Mouse (Mus musculus) liver, embryonic 11.5 days (tissue): ENCODE results near the gene Eif1. TPM values are rescaled to one million over a fixed set of nuclear protein-coding genes. Genes with fewer than 3 reads are reported as not detected.

Experiments used
- ATAC-seq: fragments of 200-750 bp; cut with Nextera tagmentation; replicated peaks from 2 replicates; pipeline ENCODE4 v1.8.0; 2017; ENCODE audit warnings: moderate number of reproducible peaks, mild to moderate bottlenecking, moderate TSS enrichment, moderate library complexity; ENCODE audit not compliant: low FRiP score
- DNase-seq: peaks from one replicate; pipeline ENCODE4 v3.0.0-alpha.2; 2017; ENCODE audit warnings: low spot score
- H3K27ac ChIP-seq: fragments of 300-500 bp; sonication (generic); 2 replicates; pipeline ENCODE4 v1.5.1; 2014; ENCODE audit warnings: mild to moderate bottlenecking, low read depth, low read length, control low read depth
- H3K27me3 ChIP-seq: fragments of 300-500 bp; sonication (generic); replicated peaks from 2 replicates; pipeline ENCODE4 v1.6.1; 2014; ENCODE audit warnings: low read length, mixed read lengths; ENCODE audit not compliant: control insufficient read depth, insufficient read depth
- H3K36me3 ChIP-seq: fragments of 300-500 bp; sonication (generic); 2 replicates; pipeline ENCODE4 v1.6.1; 2014; ENCODE audit warnings: mild to moderate bottlenecking, low read length, moderate library complexity, mixed read lengths; ENCODE audit not compliant: control insufficient read depth, insufficient read depth
- H3K4me1 ChIP-seq: fragments of 300-500 bp; sonication (generic); replicated peaks from 2 replicates; pipeline ENCODE4 v1.6.1; 2014; ENCODE audit warnings: low read length, mixed read lengths; ENCODE audit not compliant: control insufficient read depth, insufficient read depth
- H3K4me2 ChIP-seq: fragments of 300-500 bp; sonication (generic); 2 replicates; pipeline ENCODE4 v1.6.1; 2014; ENCODE audit warnings: mild to moderate bottlenecking, control low read depth, moderate library complexity
- H3K4me3 ChIP-seq: fragments of 300-500 bp; sonication (generic); 2 replicates; pipeline ENCODE4 v1.5.1; 2014; ENCODE audit warnings: low read depth, low read length, control low read depth
- H3K9ac ChIP-seq: fragments of 300-500 bp; sonication (generic); 2 replicates; pipeline ENCODE4 v1.6.1; 2014; ENCODE audit warnings: low read depth, low read length, control low read depth
- H3K9me3 ChIP-seq: fragments of 300-500 bp; sonication (generic); 2 replicates; pipeline ENCODE4 v1.6.1; 2016; ENCODE audit warnings: low read length, inconsistent platforms, mixed read lengths; ENCODE audit not compliant: control insufficient read depth
- WGBS: fragments of 180-500 bp; shearing (Covaris S2); extraction: QIAGEN DNeasy Blood & Tissue Kit; methylation state at CpG from one replicate; pipeline ENCODE4 v1.1.7; 2014; 5-methylcytosine and 5-hydroxymethylcytosine counted together
- polyA plus RNA-seq: library from polyadenylated mRNA; unstranded; fragments of >200 nt; fragmentation: Nextera tagmentation; extraction: Ambion mirVana; gene quantifications from 2 replicates; pipeline ENCODE4 v1.2.1, GENCODE M21; 2014

Eif1 gene
- 2,121 and 2,222 TPM in 2 replicates for polyA plus RNA-seq

DNA sequence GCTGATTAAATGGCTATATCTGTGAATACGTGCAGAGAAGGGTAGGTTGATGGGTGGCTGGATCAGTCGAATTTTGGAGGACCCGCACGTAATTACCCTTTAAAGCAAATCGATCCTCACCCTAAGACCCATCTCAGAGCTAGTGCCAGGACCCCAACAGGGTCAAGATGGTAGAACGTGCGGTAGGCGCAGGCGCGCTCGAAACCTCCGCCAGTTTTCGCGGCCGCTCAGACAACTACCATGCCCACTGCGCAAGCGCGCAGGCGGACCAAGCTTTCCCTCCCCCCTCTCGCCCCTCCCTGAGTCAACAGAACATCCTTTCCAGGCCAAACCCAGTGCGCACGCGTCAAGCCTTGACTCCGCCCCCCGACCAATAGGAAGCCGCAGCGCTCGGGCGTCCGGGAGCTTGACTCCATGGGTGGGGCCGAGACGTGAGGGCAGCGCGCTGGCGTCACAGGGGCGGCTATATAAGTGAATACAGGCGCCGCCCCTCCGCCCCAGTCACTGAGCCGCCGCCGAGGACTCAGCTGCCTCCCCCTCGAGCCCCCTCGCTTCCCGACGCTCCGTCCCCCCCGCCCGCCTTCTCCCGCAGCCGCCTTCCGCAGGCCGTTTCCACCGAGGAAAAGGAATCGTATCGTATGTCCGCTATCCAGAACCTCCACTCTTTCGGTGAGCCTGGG, at the start of gene Eif1:
TSS of gene Eif1 (plus strand) at position 394 of the 680 bp plus-strand sequence.
- ATAC-seq (peak; percentile 82), DNase-seq (peak; percentile 100)
- peak within 1 kb of the TSS; percentile 93 for H3K9ac ChIP-seq
- 1% methylated on average over 58 of the region's 58 CpGs for WGBS
- H3K27ac ChIP-seq, result peak within 1 kb of the TSS; percentile 94
- H3K9me3 ChIP-seq, result no peaks in the 10 kb centered on the region
- peak within 1 kb of the TSS; percentile 89 for H3K4me2 ChIP-seq
- peak within 1 kb of the TSS; percentile 69 for H3K4me3 ChIP-seq
- peaks cover 8% of the 10 kb centered on the region; the same call in 1 of the 2 replicates for H3K4me1 ChIP-seq
- peaks cover 16% of the 10 kb centered on the region for H3K36me3 ChIP-seq
- no peaks in the 10 kb centered on the region for H3K27me3 ChIP-seq

GRCm38 (mm10) chr11:100271878-100272277, 47.8 kb upstream of the Eif1 start:
- no peak for DNase-seq
- Histone ChIP-seq H3K4me3 (no peak overlapping the region), H3K4me2 (no peak overlapping the region), H3K36me3 (no peaks in the 10 kb centered on the region), H3K27ac (no peak overlapping the region), H3K9me3 (no peaks in the 10 kb centered on the region), H3K4me1 (no peaks in the 10 kb centered on the region), H3K9ac (no peak overlapping the region), H3K27me3 (peaks cover 4% of the 10 kb centered on the region)
- 63% methylated on average over 1 of the region's 1 CpGs for WGBS
- no peak for ATAC-seq

DNA sequence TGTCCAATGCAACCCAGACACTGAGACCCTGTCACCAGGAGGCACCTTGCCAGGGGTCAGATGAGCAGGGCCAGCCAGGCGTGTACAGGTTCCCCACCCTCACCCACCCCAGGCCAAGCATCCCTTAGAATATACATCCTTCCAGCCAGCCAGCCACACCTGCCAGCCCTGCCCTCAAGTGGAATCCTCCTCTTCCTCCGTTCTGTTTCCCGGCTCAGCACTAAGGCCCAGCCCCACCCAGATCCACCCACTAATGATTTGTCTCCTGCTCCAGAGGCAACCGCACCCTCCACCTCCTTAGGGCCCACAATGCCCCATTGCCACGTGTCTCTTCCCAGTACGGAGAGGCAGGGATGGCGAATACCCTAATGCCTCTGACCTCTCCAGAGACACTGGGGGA, 45.0 kb upstream of the Eif1 start:
- H3K36me3 ChIP-seq, result no peaks in the 10 kb centered on the region
- WGBS, result 65% methylated on average over 7 of the region's 7 CpGs
- no peak for ATAC-seq
- no peak overlapping the region for H3K4me3 ChIP-seq
- H3K9ac ChIP-seq, result no peak overlapping the region
- H3K27me3 ChIP-seq, result peaks cover 4% of the 10 kb centered on the region
- no peak overlapping the region for H3K4me2 ChIP-seq
- H3K9me3 ChIP-seq, result no peaks in the 10 kb centered on the region
- no peaks in the 10 kb centered on the region for H3K4me1 ChIP-seq
- DNase-seq, result no peak
- no peak overlapping the region for H3K27ac ChIP-seq

DNA sequence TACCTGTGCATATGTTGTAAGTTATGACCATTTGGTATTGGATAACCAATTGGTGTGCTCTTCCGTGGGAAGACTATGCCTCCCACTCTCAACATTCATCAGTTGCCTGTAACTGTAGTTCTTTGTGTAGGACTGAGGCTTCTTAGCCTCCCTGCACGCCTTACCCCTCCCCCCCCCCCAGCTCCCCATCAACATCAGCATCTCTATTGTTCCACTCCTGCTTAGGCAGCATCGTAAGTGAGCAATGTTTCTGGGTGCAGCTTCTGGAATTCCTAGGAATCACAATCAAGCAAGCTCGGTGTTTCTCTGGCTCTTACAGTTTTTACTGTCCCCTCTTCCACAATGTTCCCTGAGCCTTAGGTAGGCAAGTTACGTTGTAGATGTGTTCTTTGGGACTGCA, 44.2 kb upstream of the Eif1 start:
- 68% methylated on average over 5 of the region's 5 CpGs for WGBS
- no peaks in the 10 kb centered on the region for H3K4me1 ChIP-seq
- no peak overlapping the region for H3K27ac ChIP-seq
- no peaks in the 10 kb centered on the region for H3K9me3 ChIP-seq
- ATAC-seq, result no peak
- no peak overlapping the region for H3K4me2 ChIP-seq
- no peak overlapping the region for H3K4me3 ChIP-seq
- peaks cover 4% of the 10 kb centered on the region for H3K27me3 ChIP-seq
- DNase-seq, result no peak
- no peak overlapping the region for H3K9ac ChIP-seq
- H3K36me3 ChIP-seq, result no peaks in the 10 kb centered on the region

DNA sequence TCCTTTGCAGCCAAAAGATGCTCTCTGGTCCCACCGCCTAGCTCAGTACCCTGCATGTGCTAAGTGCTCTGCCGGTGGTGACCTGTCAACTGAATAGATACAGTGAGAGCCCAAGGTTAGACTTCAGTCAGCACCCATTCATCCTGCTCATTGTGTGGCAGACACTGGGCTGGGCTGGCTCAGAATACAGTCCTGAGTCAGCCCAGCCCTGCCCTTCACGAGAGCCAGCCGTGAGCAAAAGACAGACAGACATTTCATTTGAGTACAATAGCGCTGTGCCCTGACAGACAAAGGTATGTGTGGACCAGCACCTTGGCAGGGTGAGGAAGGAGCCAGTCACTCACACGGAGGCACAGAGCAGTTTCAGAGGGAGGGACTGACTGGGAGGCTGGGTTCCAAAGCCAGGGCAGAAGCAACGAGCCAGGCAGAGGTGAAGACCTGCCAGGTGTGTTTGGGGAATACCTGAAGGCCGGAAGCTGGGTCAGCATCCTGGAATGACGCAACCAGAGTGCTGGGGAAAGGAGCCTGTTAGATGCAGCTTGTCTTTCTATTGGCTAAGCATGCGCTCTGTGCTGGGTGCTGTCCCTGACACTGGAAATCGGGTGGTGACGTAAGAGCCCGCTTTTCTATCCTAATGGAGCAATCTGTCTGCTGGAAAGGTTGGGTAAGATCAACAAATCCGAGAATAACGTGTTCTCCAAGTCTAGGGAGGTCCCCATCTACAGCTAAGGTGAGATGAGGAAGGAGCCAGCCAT, 41.8 kb upstream of the Eif1 start:
- ATAC-seq (no peak), DNase-seq (no peak)
- Histone ChIP-seq H3K4me2 (no peak overlapping the region), H3K27ac (no peak overlapping the region), H3K4me3 (no peak overlapping the region), H3K4me1 (no peaks in the 10 kb centered on the region), H3K9ac (no peak overlapping the region), H3K9me3 (no peaks in the 10 kb centered on the region), H3K36me3 (no peaks in the 10 kb centered on the region), H3K27me3 (no peaks in the 10 kb centered on the region)
- 59% methylated on average over 15 of the region's 15 CpGs for WGBS

DNA sequence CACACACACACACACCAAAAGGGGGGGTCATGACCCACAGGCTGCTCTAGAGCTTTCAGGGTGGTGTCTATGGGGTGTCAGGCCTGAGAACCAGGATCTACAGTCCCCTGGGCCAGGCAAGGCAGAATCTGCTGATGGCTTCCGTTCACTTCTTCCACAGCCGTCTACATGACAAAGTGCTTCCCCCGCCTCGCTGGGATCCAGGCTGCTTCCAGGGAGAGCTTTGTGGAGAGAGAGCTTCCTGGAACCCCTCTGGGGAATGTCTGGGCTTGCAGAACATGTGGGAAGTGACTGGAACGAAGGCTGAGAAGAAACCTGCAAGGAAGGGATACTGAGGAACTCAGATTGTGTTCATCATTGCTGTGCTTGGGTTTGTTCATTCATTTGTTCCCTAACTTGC, 40.9 kb upstream of the Eif1 start:
- Histone ChIP-seq H3K4me3 (no peak overlapping the region), H3K4me1 (no peaks in the 10 kb centered on the region), H3K27ac (no peak overlapping the region), H3K36me3 (no peaks in the 10 kb centered on the region), H3K9me3 (no peaks in the 10 kb centered on the region), H3K9ac (no peak overlapping the region), H3K27me3 (no peaks in the 10 kb centered on the region), H3K4me2 (no peak overlapping the region)
- no peak for ATAC-seq
- DNase-seq, result no peak
- 54% methylated on average over 5 of the region's 5 CpGs for WGBS

DNA sequence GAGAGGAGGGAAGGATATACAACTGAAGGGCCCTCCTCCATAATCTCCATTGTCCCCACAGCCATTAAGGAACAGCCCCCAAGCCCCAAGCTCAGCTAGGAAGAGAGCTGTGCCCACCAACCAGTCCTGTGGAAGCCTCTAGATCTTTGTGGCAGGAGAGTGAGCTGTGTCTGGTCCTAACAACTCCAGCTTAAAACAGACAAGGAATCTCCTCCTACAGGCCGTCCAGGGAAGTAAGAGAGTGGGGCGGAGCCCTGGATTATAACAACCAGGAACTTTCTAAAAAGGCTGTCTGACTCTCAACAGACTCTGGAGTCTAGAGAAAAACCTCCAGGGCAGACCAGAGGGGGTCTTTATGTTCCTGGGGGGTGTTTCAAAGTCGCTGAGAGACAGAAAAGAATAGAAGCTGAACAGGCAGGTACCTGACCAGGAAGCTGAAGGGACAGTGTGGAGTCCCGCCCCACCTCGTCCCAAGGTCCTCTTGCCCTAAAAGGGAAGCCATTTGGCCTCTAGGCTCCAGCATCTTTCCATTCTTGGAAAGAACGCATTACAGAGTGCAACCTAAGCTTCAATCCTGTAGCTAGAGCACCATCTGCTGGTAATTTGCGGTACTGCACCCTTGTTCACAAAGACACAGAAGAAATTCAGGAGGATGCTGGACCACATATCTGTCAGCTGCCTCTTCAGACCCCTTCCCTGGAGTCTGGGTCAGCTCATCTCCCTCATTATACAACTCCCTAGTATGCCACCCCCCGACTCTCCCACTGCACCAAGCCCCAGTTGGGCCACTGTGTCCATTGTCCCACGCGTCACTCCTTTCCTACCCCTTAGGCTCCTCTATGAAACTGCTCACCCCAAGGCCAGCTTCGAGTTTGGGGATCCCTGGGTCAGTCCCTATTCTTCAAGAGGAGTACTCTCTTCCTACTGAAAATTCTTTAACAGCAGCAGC, 37.8 kb upstream of the Eif1 start:
- no peaks in the 10 kb centered on the region for H3K27me3 ChIP-seq
- DNase-seq, result peak; percentile 74
- H3K4me3 ChIP-seq, result no peak overlapping the region
- 25% methylated on average over 11 of the region's 11 CpGs for WGBS
- no peak overlapping the region for H3K4me2 ChIP-seq
- no peaks in the 10 kb centered on the region for H3K36me3 ChIP-seq
- no peaks in the 10 kb centered on the region for H3K9me3 ChIP-seq
- no peak overlapping the region for H3K27ac ChIP-seq
- H3K9ac ChIP-seq, result no peak overlapping the region
- no peaks in the 10 kb centered on the region for H3K4me1 ChIP-seq
- ATAC-seq, result no peak

DNA sequence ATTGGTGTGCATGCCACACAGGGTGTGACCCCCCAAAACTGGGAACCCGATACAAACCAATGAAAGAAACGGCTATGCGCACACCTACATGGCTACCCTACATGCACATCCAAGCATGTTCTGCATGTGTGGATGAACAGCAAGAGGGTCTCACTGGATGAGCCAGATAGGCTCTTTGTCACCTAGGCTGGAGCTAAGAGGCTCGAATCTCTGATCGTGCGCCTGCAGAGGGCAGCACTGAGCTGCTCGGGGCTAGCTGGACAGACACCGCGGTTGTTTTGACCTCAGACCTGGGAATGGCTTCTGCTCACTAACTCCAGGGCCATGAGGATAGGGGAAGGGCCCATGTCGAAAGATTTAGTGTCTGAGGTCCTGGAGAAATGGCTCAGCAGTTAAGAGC, 37.1 kb upstream of the Eif1 start:
- Histone ChIP-seq H3K27me3 (no peaks in the 10 kb centered on the region), H3K4me1 (no peaks in the 10 kb centered on the region), H3K9ac (no peak overlapping the region), H3K27ac (no peak overlapping the region), H3K4me3 (no peak overlapping the region), H3K4me2 (no peak overlapping the region), H3K36me3 (no peaks in the 10 kb centered on the region), H3K9me3 (no peaks in the 10 kb centered on the region)
- DNase-seq (peak; percentile 60), ATAC-seq (peak; percentile 41)
- WGBS, result 23% methylated on average over 10 of the region's 10 CpGs
